Mouse (Mus musculus): ENCODE measurements around the gene Pym1. TPM values are rescaled to one million over a fixed set of nuclear protein-coding genes. Genes with fewer than 3 reads are reported as not detected.

The Pym1 gene
- polyA plus RNA-seq, 1 experiment from 2014 or later: 39.1 TPM

GRCm38 (mm10) chr10:128731002-128731433 is 16.7 kb upstream of the Pym1 start:
- Histone ChIP-seq H3K9me3 (ENCODE audit: low read depth, low read length) (no peaks in the 10 kb centered on the region), H3K9ac (no peak overlapping the region), H3K4me3 (ENCODE audit: low read depth, low read length) (no peak overlapping the region), H3K27me3 (ENCODE audit: insufficient read depth, low read length) (no peaks in the 10 kb centered on the region), H3K36me3 (ENCODE audit: insufficient read depth) (no peaks in the 10 kb centered on the region), H3K27ac (ENCODE audit: low read depth) (no peak overlapping the region), H3K4me1 (ENCODE audit: insufficient read depth) (no peaks in the 10 kb centered on the region), H3K4me2 (0 out of 2 replicates have a peak overlapping the region, but pooled peaks have one; percentile 20)
- DNase-seq: peak; percentile 92
- peak; percentile 74 for ATAC-seq (ENCODE audit: insufficient read depth)
- WGBS: 19% methylated on average over 10 of the region's 10 CpGs
- TF ChIP-seq CTCF (IDR thresholded peaks at IDR 0.05; ENCODE audit: low read depth): peak; percentile 88

- H3K9ac ChIP-seq: no peak overlapping the region
- DNase-seq: no peak
- H3K4me1 ChIP-seq (ENCODE audit: insufficient read depth): no peaks in the 10 kb centered on the region
- no peaks in the 10 kb centered on the region for H3K36me3 ChIP-seq (ENCODE audit: insufficient read depth)
- ATAC-seq (ENCODE audit: insufficient read depth): no peak
- H3K9me3 ChIP-seq (ENCODE audit: low read depth, low read length): no peaks in the 10 kb centered on the region
- no peaks in the 10 kb centered on the region for H3K27me3 ChIP-seq (ENCODE audit: insufficient read depth, low read length)
- H3K27ac ChIP-seq (ENCODE audit: low read depth): no peak overlapping the region
- no peak for TF ChIP-seq CTCF (IDR thresholded peaks at IDR 0.05; ENCODE audit: low read depth)
- H3K4me2 ChIP-seq: no peak overlapping the region
- no peak overlapping the region for H3K4me3 ChIP-seq (ENCODE audit: low read depth, low read length)
Observed at GRCm38 (mm10) chr10:128731992-128732391, 15.7 kb upstream of the Pym1 start.

GRCm38 (mm10) chr10:128737435-128737834 is 10.3 kb upstream of the Pym1 start:
- H3K36me3 ChIP-seq (ENCODE audit: insufficient read depth): no peaks in the 10 kb centered on the region
- peaks cover 5% of the 10 kb centered on the region; the same call in 1 of the 2 replicates for H3K27me3 ChIP-seq (ENCODE audit: insufficient read depth, low read length)
- no peak overlapping the region for H3K9ac ChIP-seq
- H3K4me3 ChIP-seq (ENCODE audit: low read depth, low read length): no peak overlapping the region
- no peaks in the 10 kb centered on the region for H3K4me1 ChIP-seq (ENCODE audit: insufficient read depth)
- TF ChIP-seq CTCF (IDR thresholded peaks at IDR 0.05; ENCODE audit: low read depth): no peak
- ATAC-seq (ENCODE audit: insufficient read depth) (peak; percentile 45; the same call in 1 of the 2 replicates), DNase-seq (no peak)
- WGBS: 2% methylated on average over 15 of the region's 15 CpGs
- H3K27ac ChIP-seq (ENCODE audit: low read depth): no peak overlapping the region
- H3K4me2 ChIP-seq: peak overlapping the region; percentile 49
- H3K9me3 ChIP-seq (ENCODE audit: low read depth, low read length): no peaks in the 10 kb centered on the region

GRCm38 (mm10) chr10:128740296-128740695 is 7.4 kb upstream of the Pym1 start:
- no peak for TF ChIP-seq CTCF (IDR thresholded peaks at IDR 0.05; ENCODE audit: low read depth)
- ATAC-seq (ENCODE audit: insufficient read depth) (no peak), DNase-seq (no peak)
- H3K36me3 ChIP-seq (ENCODE audit: insufficient read depth): no peaks in the 10 kb centered on the region
- no peaks in the 10 kb centered on the region for H3K9me3 ChIP-seq (ENCODE audit: low read depth, low read length)
- H3K4me2 ChIP-seq: no peak overlapping the region
- no peak overlapping the region for H3K27ac ChIP-seq (ENCODE audit: low read depth)
- 48% methylated on average over 2 of the region's 2 CpGs for WGBS
- peaks cover 7% of the 10 kb centered on the region; the same call in 1 of the 2 replicates for H3K27me3 ChIP-seq (ENCODE audit: insufficient read depth, low read length)
- no peak overlapping the region for H3K4me3 ChIP-seq (ENCODE audit: low read depth, low read length)
- H3K4me1 ChIP-seq (ENCODE audit: insufficient read depth): peaks cover 5% of the 10 kb centered on the region; the same call in 1 of the 2 replicates
- no peak overlapping the region for H3K9ac ChIP-seq

GRCm38 (mm10) chr10:128742616-128743015 is 5.1 kb upstream of the Pym1 start:
- no peak for TF ChIP-seq CTCF (IDR thresholded peaks at IDR 0.05; ENCODE audit: low read depth)
- Histone ChIP-seq H3K4me3 (ENCODE audit: low read depth, low read length) (peak overlapping the region; percentile 61; the same call in 1 of the 2 replicates), H3K9me3 (ENCODE audit: low read depth, low read length) (no peaks in the 10 kb centered on the region), H3K36me3 (ENCODE audit: insufficient read depth) (no peaks in the 10 kb centered on the region), H3K9ac (no peak overlapping the region), H3K4me2 (peak overlapping the region; percentile 82), H3K27ac (ENCODE audit: low read depth) (no peak overlapping the region), H3K27me3 (ENCODE audit: insufficient read depth, low read length) (peaks cover 7% of the 10 kb centered on the region; the same call in 1 of the 2 replicates), H3K4me1 (ENCODE audit: insufficient read depth) (peaks cover 8% of the 10 kb centered on the region; the same call in 1 of the 2 replicates)
- DNase-seq (no peak), ATAC-seq (ENCODE audit: insufficient read depth) (no peak)
- 23% methylated on average over 4 of the region's 4 CpGs for WGBS

GRCm38 (mm10) chr10:128743235-128743634 is 4.5 kb upstream of the Pym1 start:
- Histone ChIP-seq H3K36me3 (ENCODE audit: insufficient read depth) (no peaks in the 10 kb centered on the region), H3K4me1 (ENCODE audit: insufficient read depth) (peaks cover 8% of the 10 kb centered on the region; the same call in 1 of the 2 replicates), H3K9me3 (ENCODE audit: low read depth, low read length) (no peaks in the 10 kb centered on the region), H3K27ac (ENCODE audit: low read depth) (no peak overlapping the region), H3K4me2 (peak overlapping the region; percentile 82), H3K4me3 (ENCODE audit: low read depth, low read length) (peak overlapping the region; percentile 61), H3K27me3 (ENCODE audit: insufficient read depth, low read length) (peaks cover 7% of the 10 kb centered on the region; the same call in 1 of the 2 replicates), H3K9ac (peak overlapping the region; percentile 70)
- ATAC-seq (ENCODE audit: insufficient read depth): no peak
- peak; percentile 9 for DNase-seq
- 4% methylated on average over 7 of the region's 7 CpGs for WGBS
- no peak for TF ChIP-seq CTCF (IDR thresholded peaks at IDR 0.05; ENCODE audit: low read depth)

- ATAC-seq (ENCODE audit: insufficient read depth) (peak; percentile 38), DNase-seq (peak; percentile 80)
- under 1% methylated on average over 37 of the region's 37 CpGs for WGBS
- no peaks in the 10 kb centered on the region for H3K36me3 ChIP-seq (ENCODE audit: insufficient read depth)
- H3K9me3 ChIP-seq (ENCODE audit: low read depth, low read length): no peaks in the 10 kb centered on the region
- H3K9ac ChIP-seq: peak overlapping the region; percentile 70
- TF ChIP-seq CTCF (IDR thresholded peaks at IDR 0.05; ENCODE audit: low read depth): no peak
- peak overlapping the region; percentile 82 for H3K4me2 ChIP-seq
- H3K4me1 ChIP-seq (ENCODE audit: insufficient read depth): peaks cover 8% of the 10 kb centered on the region; the same call in 1 of the 2 replicates
- H3K27ac ChIP-seq (ENCODE audit: low read depth): peak overlapping the region; percentile 52; the same call in 1 of the 2 replicates
- peaks cover 7% of the 10 kb centered on the region; the same call in 1 of the 2 replicates for H3K27me3 ChIP-seq (ENCODE audit: insufficient read depth, low read length)
- peak overlapping the region; percentile 61 for H3K4me3 ChIP-seq (ENCODE audit: low read depth, low read length)
Observed at GRCm38 (mm10) chr10:128743791-128744191, 3.9 kb upstream of the Pym1 start.
